Mouse (Mus musculus) kidney, embryonic 16.5 days (tissue): Measurements from ENCODE around the gene Snap29. TPM values are rescaled to one million over a fixed set of nuclear protein-coding genes. Genes with fewer than 3 reads are reported as not detected.

Experiments used
- ATAC-seq: fragments of 200-750 bp; cut with Nextera tagmentation; 2 replicates; pipeline ENCODE4 v1.8.0; 2017; ENCODE audit warnings: moderate TSS enrichment; ENCODE audit not compliant: low FRiP score, low TSS enrichment
- H3K27ac ChIP-seq: fragments of 300-500 bp; sonication (generic); 2 replicates; pipeline ENCODE4 v1.5.1; 2014; ENCODE audit warnings: low read length
- H3K27me3 ChIP-seq: fragments of 300-500 bp; sonication (generic); 2 replicates; pipeline ENCODE4 v1.6.1; 2014; ENCODE audit warnings: low read length, control low read depth, mixed read lengths; ENCODE audit not compliant: insufficient read depth
- H3K36me3 ChIP-seq: fragments of 300-500 bp; sonication (generic); 2 replicates; pipeline ENCODE4 v1.6.1; 2014; ENCODE audit warnings: low read length, control low read depth, mixed read lengths; ENCODE audit not compliant: insufficient read depth
- H3K4me1 ChIP-seq: fragments of 300-500 bp; sonication (generic); 2 replicates; pipeline ENCODE4 v1.6.1; 2014; ENCODE audit warnings: low read length, control low read depth, mixed read lengths; ENCODE audit not compliant: insufficient read depth
- H3K4me2 ChIP-seq: fragments of 300-500 bp; sonication (generic); replicated peaks from 2 replicates; pipeline ENCODE4 v1.6.1; 2014; ENCODE audit warnings: low read depth, low read length
- H3K4me3 ChIP-seq: fragments of 300-500 bp; sonication (generic); 2 replicates; pipeline ENCODE4 v1.5.1; 2014; ENCODE audit warnings: mild to moderate bottlenecking, low read length
- H3K9ac ChIP-seq: fragments of 300-500 bp; sonication (generic); replicated peaks from 2 replicates; pipeline ENCODE4 v1.6.1; 2014; ENCODE audit warnings: low read length
- H3K9me3 ChIP-seq: fragments of 300-500 bp; sonication (generic); 2 replicates; pipeline ENCODE4 v1.6.1; 2016; ENCODE audit warnings: low read length, control low read depth
- WGBS: fragments of 180-500 bp; shearing (Covaris S2); extraction: QIAGEN DNeasy Blood & Tissue Kit; methylation state at CpG from one replicate; pipeline ENCODE4 v1.1.7; 2014; 5-methylcytosine and 5-hydroxymethylcytosine counted together
- polyA plus RNA-seq: library from polyadenylated mRNA; unstranded; fragments of >200 nt; fragmentation: Nextera tagmentation; extraction: Ambion mirVana; gene quantifications from 2 replicates; pipeline ENCODE4 v1.2.1, GENCODE M21; 2015

Snap29 gene
- 14.7 and 15.6 TPM in 2 replicates for polyA plus RNA-seq

DNA sequence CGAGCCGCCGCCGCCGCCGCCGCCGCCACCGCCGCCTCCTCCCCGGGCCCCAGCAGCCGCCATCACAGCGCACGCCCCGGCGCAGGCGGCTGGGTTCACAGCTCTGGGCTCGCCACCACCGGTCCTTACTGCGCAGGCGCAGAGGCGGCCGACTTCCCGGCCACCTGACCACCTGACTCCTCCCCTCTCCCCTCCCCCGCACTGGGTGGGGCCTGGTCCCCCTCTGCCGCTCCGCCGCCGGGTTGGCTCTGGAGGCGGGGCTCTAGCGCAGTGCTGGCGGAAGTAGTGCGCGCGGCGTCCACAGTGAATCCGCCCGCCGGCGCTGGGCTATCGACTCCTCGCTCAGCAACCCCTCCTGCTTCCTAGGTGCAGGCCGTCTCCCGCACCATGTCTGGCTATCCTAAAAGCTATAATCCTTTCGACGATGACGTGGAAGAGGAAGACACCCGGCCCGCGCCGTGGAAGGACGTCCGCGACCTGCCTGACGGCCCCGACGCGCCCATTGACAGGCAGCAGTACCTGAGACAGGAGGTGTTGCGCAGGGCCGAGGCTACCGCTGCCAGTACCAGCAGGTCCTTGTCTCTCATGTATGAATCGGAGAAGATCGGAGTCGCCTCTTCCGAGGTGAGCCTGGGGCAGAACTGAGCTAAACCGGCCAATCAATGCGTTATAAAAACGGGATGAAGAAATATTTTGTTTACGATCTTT, at the start of gene Snap29, which contains the start of gene Pi4ka:
Snap29 (plus strand) TSS at position 251 of the 708 bp plus-strand sequence.
Pi4ka (minus strand) TSS at position 579 of the 708 bp plus-strand sequence.
- H3K4me2 ChIP-seq, result peak within 1 kb of the TSS; percentile 76
- H3K9me3 ChIP-seq, result no peaks in the 10 kb centered on the region
- H3K4me3 ChIP-seq, result peak within 1 kb of the TSS; percentile 84
- H3K4me1 ChIP-seq, result peaks cover 17% of the 10 kb centered on the region
- WGBS, result under 1% methylated on average over 56 of the region's 69 CpGs
- peak; percentile 99 for ATAC-seq
- peak within 1 kb of the TSS; percentile 80 for H3K9ac ChIP-seq
- H3K36me3 ChIP-seq, result no peaks in the 10 kb centered on the region; the same call in 1 of the 2 replicates
- peak within 1 kb of the TSS; percentile 68 for H3K27ac ChIP-seq
- no peaks in the 10 kb centered on the region for H3K27me3 ChIP-seq

DNA sequence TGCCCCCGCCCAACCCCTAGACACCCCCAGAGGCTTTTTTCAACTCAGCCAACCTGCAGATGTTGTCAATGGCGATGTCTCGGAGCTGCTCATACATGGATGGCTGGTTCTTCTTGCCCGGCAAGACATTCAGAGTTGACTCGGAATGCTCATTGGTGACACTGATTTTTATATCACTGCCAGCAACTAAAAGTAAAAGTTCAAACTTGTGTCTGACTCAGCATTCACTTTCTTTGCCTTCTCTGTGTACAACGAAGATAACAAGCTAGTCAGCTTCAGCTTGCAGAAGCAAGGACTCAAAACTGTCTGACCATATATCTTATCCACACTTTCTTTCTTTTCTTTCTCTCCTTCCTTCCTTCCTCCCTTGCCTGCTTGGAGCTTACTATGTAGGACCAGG, 49.8 kb upstream of the Snap29 start:
- Histone ChIP-seq H3K36me3 (peaks cover 25% of the 10 kb centered on the region), H3K9me3 (no peaks in the 10 kb centered on the region), H3K27me3 (no peaks in the 10 kb centered on the region), H3K9ac (no peak overlapping the region), H3K27ac (no peak overlapping the region), H3K4me3 (no peak overlapping the region), H3K4me1 (no peaks in the 10 kb centered on the region), H3K4me2 (no peak overlapping the region)
- 91% methylated on average over 6 of the region's 6 CpGs for WGBS
- no peak for ATAC-seq

DNA sequence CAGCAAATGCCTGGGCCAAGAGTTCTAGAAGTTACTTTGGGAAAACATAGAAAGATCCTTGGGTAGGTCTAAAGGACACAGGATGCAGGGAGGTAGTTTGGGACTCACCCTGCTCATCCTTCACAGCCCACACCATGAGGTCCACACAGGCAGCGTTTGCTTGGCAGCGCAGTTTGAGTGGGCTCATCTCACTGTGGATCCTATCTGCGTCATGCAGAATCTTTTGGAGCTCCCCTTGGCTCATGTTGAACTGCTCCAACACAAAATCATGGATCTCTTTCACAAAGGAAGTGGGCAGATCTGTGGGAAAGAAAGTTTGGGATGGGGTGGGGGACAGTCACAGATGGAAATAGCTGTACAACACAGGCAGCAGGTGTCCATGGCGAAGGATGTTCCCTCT, 47.0 kb upstream of the Snap29 start:
- WGBS, result 90% methylated on average over 4 of the region's 4 CpGs
- no peaks in the 10 kb centered on the region for H3K27me3 ChIP-seq
- no peak for ATAC-seq
- no peaks in the 10 kb centered on the region for H3K9me3 ChIP-seq
- H3K9ac ChIP-seq, result no peak overlapping the region
- H3K4me2 ChIP-seq, result no peak overlapping the region
- H3K27ac ChIP-seq, result no peak overlapping the region
- no peak overlapping the region for H3K4me3 ChIP-seq
- peaks cover 10% of the 10 kb centered on the region for H3K36me3 ChIP-seq
- H3K4me1 ChIP-seq, result no peaks in the 10 kb centered on the region

DNA sequence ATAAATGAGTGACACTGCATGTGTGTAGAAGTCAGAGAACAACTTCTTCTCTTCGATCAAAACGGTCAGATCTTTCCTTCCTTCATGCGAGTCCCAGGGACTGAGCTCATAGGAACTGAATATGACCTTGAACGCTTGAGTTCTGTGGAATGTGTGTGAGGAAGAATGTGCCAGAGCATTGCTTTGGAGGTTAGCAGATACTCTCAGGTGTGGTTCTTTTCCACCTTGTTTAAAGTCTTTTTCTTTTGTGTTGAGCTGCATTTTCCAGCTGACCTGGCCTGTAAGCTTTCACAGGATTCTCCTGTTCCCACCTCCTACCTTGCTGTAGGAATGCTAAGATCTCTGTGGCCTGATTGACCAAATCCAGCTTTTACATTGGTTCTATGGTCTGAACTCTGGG, 23.5 kb upstream of the Snap29 start:
- H3K27me3 ChIP-seq, result no peaks in the 10 kb centered on the region
- H3K4me2 ChIP-seq, result no peak overlapping the region
- no peak for ATAC-seq
- no peak overlapping the region for H3K9ac ChIP-seq
- H3K9me3 ChIP-seq, result no peaks in the 10 kb centered on the region
- H3K4me3 ChIP-seq, result no peak overlapping the region
- H3K27ac ChIP-seq, result no peak overlapping the region
- no peaks in the 10 kb centered on the region for H3K4me1 ChIP-seq
- H3K36me3 ChIP-seq, result peaks cover 10% of the 10 kb centered on the region
- 92% methylated on average over 4 of the region's 4 CpGs for WGBS

DNA sequence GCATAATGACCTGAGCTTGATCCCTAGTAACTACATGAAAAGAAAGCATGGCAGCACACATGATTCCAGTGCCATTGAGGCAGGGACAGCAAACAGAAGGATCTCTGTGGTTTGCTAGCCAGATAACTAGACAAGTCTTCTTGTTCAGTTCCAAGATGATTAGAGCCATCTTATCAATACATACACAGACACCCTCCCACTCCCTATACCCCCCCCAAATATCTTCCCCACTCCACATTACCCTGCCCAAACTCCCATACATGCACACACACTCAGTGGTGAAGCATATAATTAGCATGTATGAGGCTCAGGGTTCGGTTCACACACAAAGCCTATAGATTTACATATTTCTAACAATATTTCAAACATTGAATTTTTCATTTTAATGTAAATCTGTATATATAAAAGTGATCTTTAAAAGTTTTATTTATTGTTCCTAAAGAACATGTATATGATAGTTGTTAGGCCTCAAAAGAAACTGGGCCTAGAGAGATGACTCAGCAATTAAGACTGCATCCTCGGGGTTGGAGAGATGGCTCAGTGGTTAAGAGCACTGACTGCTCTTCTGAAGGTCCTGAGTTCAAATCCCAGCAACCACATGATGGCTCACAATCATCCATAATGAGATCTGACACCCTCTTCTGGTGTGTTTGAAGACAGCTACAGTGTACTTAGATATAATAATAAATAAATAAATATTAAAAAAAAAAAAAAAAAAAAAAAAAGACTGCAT, 22.0 kb upstream of the Snap29 start:
- Histone ChIP-seq H3K27ac (no peak overlapping the region), H3K4me1 (no peaks in the 10 kb centered on the region), H3K27me3 (no peaks in the 10 kb centered on the region), H3K4me3 (no peak overlapping the region), H3K9ac (no peak overlapping the region), H3K4me2 (no peak overlapping the region), H3K36me3 (peaks cover 10% of the 10 kb centered on the region), H3K9me3 (no peaks in the 10 kb centered on the region)
- ATAC-seq, result no peak
- 87% methylated on average over 2 of the region's 2 CpGs for whole genome bisulfite sequencing

DNA sequence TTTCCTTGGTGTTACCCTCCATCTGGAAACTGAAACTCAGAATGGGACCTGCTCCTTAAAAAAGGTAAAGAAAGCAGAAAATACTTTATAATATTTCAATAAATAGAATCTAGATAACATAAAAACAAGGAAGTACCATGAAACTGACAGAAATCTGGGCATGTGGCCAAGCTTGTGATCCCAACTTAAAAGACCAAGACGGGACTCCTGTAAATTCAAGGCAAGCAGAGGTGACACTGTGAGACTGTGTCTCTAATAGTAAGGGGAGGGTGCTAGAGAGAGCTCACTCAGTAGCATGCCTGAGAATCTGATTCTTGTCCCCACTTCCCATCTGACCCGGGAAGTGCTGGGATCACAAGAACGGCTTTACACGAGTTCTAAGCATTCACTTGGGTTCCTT, 13.0 kb upstream of the Snap29 start:
- H3K4me1 ChIP-seq, result 0 out of 2 replicates have a peak, but pooled peaks cover 5% of the 10 kb centered on the region
- no peak for ATAC-seq
- H3K4me3 ChIP-seq, result no peak overlapping the region
- no peaks in the 10 kb centered on the region for H3K9me3 ChIP-seq
- H3K27ac ChIP-seq, result no peak overlapping the region
- H3K36me3 ChIP-seq, result peaks cover 6% of the 10 kb centered on the region; the same call in 1 of the 2 replicates
- no peaks in the 10 kb centered on the region for H3K27me3 ChIP-seq
- H3K9ac ChIP-seq, result no peak overlapping the region
- 63% methylated on average over 4 of the region's 4 CpGs for whole genome bisulfite sequencing
- H3K4me2 ChIP-seq, result no peak overlapping the region

DNA sequence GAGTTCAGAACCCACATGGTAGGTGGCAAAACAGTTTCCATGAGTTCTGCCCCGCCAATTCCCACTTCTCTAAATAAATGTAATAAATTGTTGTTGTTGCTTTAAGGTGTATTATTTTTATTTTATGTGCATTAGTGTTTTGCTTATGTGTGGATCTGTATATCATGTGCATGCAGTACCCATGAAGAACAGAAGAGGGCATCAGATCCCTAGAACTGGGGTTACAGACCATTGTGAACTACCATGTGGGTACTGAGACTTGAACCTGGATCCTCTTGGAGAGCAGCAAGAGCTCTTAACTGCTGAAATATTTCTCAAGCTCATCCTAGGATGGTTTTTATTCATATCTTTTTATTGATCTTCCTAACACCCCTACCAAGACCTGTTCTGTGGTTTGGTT, 2.9 kb upstream of the Snap29 start:
- H3K9ac ChIP-seq, result no peak overlapping the region
- WGBS, result 77% methylated on average over 1 of the region's 1 CpGs
- peaks cover 17% of the 10 kb centered on the region for H3K4me1 ChIP-seq
- no peaks in the 10 kb centered on the region for H3K9me3 ChIP-seq
- H3K27ac ChIP-seq, result no peak overlapping the region
- no peak for ATAC-seq
- H3K36me3 ChIP-seq, result no peaks in the 10 kb centered on the region; the same call in 1 of the 2 replicates
- H3K27me3 ChIP-seq, result no peaks in the 10 kb centered on the region
- H3K4me3 ChIP-seq, result no peak overlapping the region
- H3K4me2 ChIP-seq, result no peak overlapping the region

DNA sequence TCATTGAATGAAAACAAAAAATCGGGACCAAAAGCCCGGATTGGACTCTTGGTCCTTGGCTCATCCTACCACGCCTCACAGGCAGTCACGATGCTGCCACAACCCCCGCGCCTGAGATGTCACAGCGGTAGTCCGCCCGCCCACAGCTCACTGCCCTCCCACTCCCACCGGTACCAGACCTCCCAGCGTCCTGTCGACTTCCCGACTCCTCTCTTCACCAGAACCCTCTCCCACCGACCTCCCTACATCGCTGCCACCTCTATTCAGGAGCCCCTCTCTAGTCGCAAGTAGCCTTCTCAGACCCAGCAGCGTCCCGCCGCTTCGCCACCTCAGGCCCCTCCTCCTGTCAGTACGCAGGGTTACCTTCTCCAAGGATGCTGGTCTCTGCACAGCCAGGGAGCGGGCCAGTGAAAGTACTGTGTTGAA, 502 bp upstream of the Snap29 start:
- H3K4me2 ChIP-seq, result peak overlapping the region; percentile 76
- under 1% methylated on average over 22 of the region's 22 CpGs for WGBS
- H3K36me3 ChIP-seq, result no peaks in the 10 kb centered on the region; the same call in 1 of the 2 replicates
- H3K27ac ChIP-seq, result peak overlapping the region; percentile 68
- peak overlapping the region; percentile 84 for H3K4me3 ChIP-seq
- H3K9ac ChIP-seq, result peak overlapping the region; percentile 78
- no peaks in the 10 kb centered on the region for H3K27me3 ChIP-seq
- H3K4me1 ChIP-seq, result peaks cover 17% of the 10 kb centered on the region
- H3K9me3 ChIP-seq, result no peaks in the 10 kb centered on the region
- ATAC-seq, result peak; percentile 87

DNA sequence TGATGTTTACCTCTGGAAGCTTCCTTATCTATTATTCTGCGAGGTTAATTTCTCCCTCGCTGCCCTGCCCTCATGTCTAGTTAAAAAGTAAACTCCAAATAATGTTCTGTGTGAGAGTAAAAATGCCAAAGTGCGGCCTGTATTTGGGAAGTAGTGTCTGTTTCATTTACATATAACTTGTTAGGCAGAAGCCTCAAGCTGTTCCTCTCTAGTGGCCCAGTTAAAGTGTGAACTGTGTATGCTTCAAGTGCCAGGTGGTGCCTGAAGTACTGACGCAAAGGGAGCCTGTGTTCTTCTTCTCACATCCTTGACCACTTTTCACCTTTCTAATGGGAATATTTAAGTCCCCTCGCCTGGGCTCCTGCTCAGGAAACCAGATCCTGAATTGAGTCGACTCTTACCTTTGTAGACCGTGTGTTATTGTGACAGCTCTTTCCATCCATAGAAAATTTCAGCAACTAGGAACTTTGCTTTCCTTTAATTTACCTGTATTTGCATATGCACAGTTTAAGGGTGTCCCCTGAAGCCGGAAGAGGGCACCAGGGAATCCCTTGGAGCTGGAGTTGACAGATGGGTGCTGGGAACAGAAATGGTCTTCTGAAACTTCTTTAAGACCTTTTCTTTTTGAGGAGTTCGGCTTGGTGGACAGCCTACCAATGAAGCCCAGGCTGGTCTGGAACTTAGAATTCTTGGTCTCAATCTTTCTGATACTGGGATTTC, 886 bp downstream of the Snap29 start:
- Histone ChIP-seq H3K36me3 (no peaks in the 10 kb centered on the region; the same call in 1 of the 2 replicates), H3K9ac (peak overlapping the region; percentile 80), H3K4me1 (peaks cover 17% of the 10 kb centered on the region), H3K27me3 (no peaks in the 10 kb centered on the region), H3K4me2 (peak overlapping the region; percentile 65), H3K4me3 (peak overlapping the region; percentile 84), H3K9me3 (no peaks in the 10 kb centered on the region), H3K27ac (no peak overlapping the region)
- 30% methylated on average over 9 of the region's 9 CpGs for WGBS
- ATAC-seq, result no peak
